27 mouse cellular contexts compared by ENCODE assay signal in genomic region chr5:146403923-146404322, GRCm38 (mm10). TPM values are rescaled to one million over a fixed set of nuclear protein-coding genes. Genes with fewer than 3 reads are reported as not detected.
"Had no signal": no experiment of that assay in that cellular context is flagged by ENCODE, and none has a peak within 500 bp of the region (broad histone marks: within the 10 kb centered on the region; RNA-seq: fewer than 3 reads in every experiment).

No protein-coding gene starts in this region.

- H3K4me1 ChIP-seq: embryonic facial prominence, embryonic 15.5 days had no signal

- DNase-seq: cerebellum, adult 8-10 months; cerebellum, adult 9-10 months; cerebellum, adult 9-11 months; cerebellum, postnatal 10 days; cerebellum, postnatal 14 days; cerebellum, postnatal 25 days; cerebellum, postnatal 36 days; embryo, embryonic 11 days; forebrain, postnatal 0 days; gastrocnemius, adult 2 months; gastrocnemius, postnatal 10 days; gastrocnemius, postnatal 14 days; gastrocnemius, postnatal 25 days; gastrocnemius, postnatal 36 days; heart, adult 18-20 months; heart, adult 2 months had no signal

- H3K4me2 ChIP-seq: embryonic facial prominence, embryonic 12.5 days; embryonic facial prominence, embryonic 13.5 days; embryonic facial prominence, embryonic 15.5 days; forebrain, embryonic 12.5 days; forebrain, embryonic 13.5 days; forebrain, embryonic 15.5 days had no signal

- H3K9ac ChIP-seq: embryonic facial prominence, embryonic 12.5 days; embryonic facial prominence, embryonic 13.5 days; embryonic facial prominence, embryonic 15.5 days; forebrain, embryonic 12.5 days; forebrain, embryonic 13.5 days; forebrain, embryonic 15.5 days; forebrain, postnatal 0 days had no signal

- H3K4me3 ChIP-seq: embryonic facial prominence, embryonic 10.5 days; embryonic facial prominence, embryonic 12.5 days; embryonic facial prominence, embryonic 13.5 days; embryonic facial prominence, embryonic 15.5 days; erythroblast, embryonic 14.5 days; forebrain, embryonic 10.5 days; forebrain, embryonic 12.5 days; forebrain, embryonic 13.5 days; forebrain, embryonic 15.5 days; gastrocnemius, adult 2 months; heart, adult 2 months had no signal

- ATAC-seq: forebrain, embryonic 13.5 days; forebrain, embryonic 14.5 days; forebrain, embryonic 16.5 days; forebrain, postnatal 0 days had no signal

- H3K36me3 ChIP-seq: embryonic facial prominence, embryonic 10.5 days; embryonic facial prominence, embryonic 12.5 days; embryonic facial prominence, embryonic 13.5 days; embryonic facial prominence, embryonic 15.5 days; forebrain, embryonic 12.5 days; forebrain, embryonic 15.5 days had no signal

- H3K27ac ChIP-seq: embryonic facial prominence, embryonic 10.5 days; embryonic facial prominence, embryonic 12.5 days; embryonic facial prominence, embryonic 13.5 days; embryonic facial prominence, embryonic 15.5 days; forebrain, embryonic 10.5 days; forebrain, embryonic 12.5 days; forebrain, embryonic 13.5 days; forebrain, embryonic 15.5 days; gastrocnemius, adult 2 months; heart, adult 2 months had no signal

- H3K27me3 ChIP-seq: embryonic facial prominence, embryonic 12.5 days; embryonic facial prominence, embryonic 13.5 days; embryonic facial prominence, embryonic 15.5 days; forebrain, embryonic 12.5 days; forebrain, embryonic 13.5 days; forebrain, embryonic 15.5 days had no signal

- H3K9me3 ChIP-seq: embryonic facial prominence, embryonic 10.5 days; embryonic facial prominence, embryonic 12.5 days; embryonic facial prominence, embryonic 13.5 days; embryonic facial prominence, embryonic 15.5 days; forebrain, embryonic 10.5 days; forebrain, embryonic 12.5 days; forebrain, embryonic 13.5 days; forebrain, embryonic 15.5 days had no signal

RNA-seq across cellular contexts. Expression of gene Wasf3, which starts 19.1 kb away (rescaled TPM):
- polyA plus RNA-seq: erythroblast, embryonic 14.5 days had no signal
